In the genomic region with DNA sequence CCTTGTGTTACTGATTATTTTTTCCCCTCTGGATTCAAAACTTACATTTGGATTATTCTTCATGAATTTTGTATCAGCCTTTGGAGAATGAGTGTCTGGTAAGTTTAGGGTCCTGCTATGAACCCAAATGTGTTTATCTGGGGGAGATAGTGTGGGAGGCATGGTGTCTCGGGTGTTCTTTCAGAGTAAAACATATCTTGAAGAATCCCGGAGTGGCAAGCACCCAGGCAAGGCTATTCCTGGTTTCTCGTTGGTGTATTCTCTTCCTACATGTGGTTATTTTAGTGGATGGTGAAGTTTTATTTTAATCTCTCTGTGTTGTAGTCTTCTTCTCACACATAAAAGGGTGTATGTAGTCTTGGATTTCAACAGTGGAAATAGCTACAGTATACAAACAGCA, we compare ENCODE assay signal across 27 mouse cellular contexts.
DNase-seq lines count a peak whose midpoint lies in the region; ATAC-seq and TF ChIP-seq lines count a peak whose summit lies in the region.
"Had no signal": no experiment of that assay in that cellular context is flagged by ENCODE, and none has a peak within 500 bp of the region (broad histone marks: within the 10 kb centered on the region; RNA-seq: fewer than 3 reads in every experiment).

No protein-coding gene starts in this region.

- no peaks in the 10 kb centered on the region for H3K9me3 ChIP-seq in midbrain, postnatal 0 days (ENCODE audit: low read length)
- H3K9me3 ChIP-seq: intestine, embryonic 15.5 days; limb, embryonic 13.5 days; liver, embryonic 12.5 days; midbrain, embryonic 12.5 days; neural tube, embryonic 12.5 days had no signal

- H3K36me3 ChIP-seq in midbrain, postnatal 0 days (ENCODE audit: insufficient read depth, low read length) = no peaks in the 10 kb centered on the region
- H3K36me3 ChIP-seq: intestine, embryonic 15.5 days; limb, embryonic 13.5 days; liver, embryonic 12.5 days; midbrain, embryonic 12.5 days; neural tube, embryonic 12.5 days had no signal

- no peak overlapping the region for H3K4me3 ChIP-seq in left cerebral cortex, adult 2 months
- H3K4me3 ChIP-seq in midbrain, postnatal 0 days (ENCODE audit: low read depth, low read length) = no peak overlapping the region
- H3K4me3 ChIP-seq: intestine, embryonic 15.5 days; layer of hippocampus, adult 2 months; limb, embryonic 13.5 days; liver, embryonic 12.5 days; midbrain, embryonic 12.5 days; neural tube, embryonic 12.5 days had no signal

- H3K9ac ChIP-seq in midbrain, postnatal 0 days (replicated peaks; ENCODE audit: low read length, poor library complexity, severe bottlenecking) = no peak overlapping the region
- H3K9ac ChIP-seq: forebrain, postnatal 0 days; intestine, embryonic 15.5 days; limb, embryonic 13.5 days; liver, embryonic 12.5 days; midbrain, embryonic 12.5 days; neural tube, embryonic 12.5 days had no signal

- H3K27me3 ChIP-seq in midbrain, postnatal 0 days (ENCODE audit: insufficient read depth, low read length) = no peaks in the 10 kb centered on the region
- H3K27me3 ChIP-seq: intestine, embryonic 15.5 days; limb, embryonic 13.5 days; liver, embryonic 12.5 days; midbrain, embryonic 12.5 days; neural tube, embryonic 12.5 days had no signal

- ATAC-seq in activated CD4-positive, CD25-positive, alpha-beta regulatory T cell, adult 4 months = no peak
- ATAC-seq in midbrain, postnatal 0 days (ENCODE audit: low FRiP score) = no peak
- ATAC-seq: forebrain, postnatal 0 days; hindbrain, embryonic 16.5 days; intestine, embryonic 15.5 days; liver, embryonic 12.5 days had no signal

- intact Hi-C loops in left cerebral cortex, postnatal 4 days (cut with DNase I) = no loop called here
- intact Hi-C loops in left cerebral cortex, adult 2 months (cut with DNase I) = loop anchor here (2.0 to 5.0 kb wide), 3 partner anchors 154 to 582 kb away; no protein-coding TSS in a partner anchor

- TF ChIP-seq CTCF in left cerebral cortex, adult 2 months (IDR thresholded peaks at IDR 0.05) = no peak
- TF ChIP-seq CTCF in midbrain, postnatal 0 days (IDR thresholded peaks at IDR 0.05) = no peak

- H3K4me2 ChIP-seq in midbrain, postnatal 0 days (ENCODE audit: low read depth, low read length, poor library complexity, severe bottlenecking) = no peak overlapping the region
- H3K4me2 ChIP-seq: heart, embryonic 11.5 days; intestine, embryonic 15.5 days; limb, embryonic 13.5 days; liver, embryonic 12.5 days; midbrain, embryonic 12.5 days; neural tube, embryonic 12.5 days had no signal

- peak overlapping the region; percentile 64 for H3K27ac ChIP-seq in left cerebral cortex, adult 2 months
- H3K27ac ChIP-seq in midbrain, postnatal 0 days (ENCODE audit: low read depth, low read length) = no peak overlapping the region
- H3K27ac ChIP-seq: intestine, embryonic 15.5 days; layer of hippocampus, adult 2 months; limb, embryonic 13.5 days; liver, embryonic 12.5 days; midbrain, embryonic 12.5 days; neural tube, embryonic 12.5 days had no signal

- WGBS in midbrain, postnatal 0 days = 91% methylated on average over 3 of the region's 3 CpGs

- H3K4me1 ChIP-seq in midbrain, postnatal 0 days (ENCODE audit: insufficient read depth, low read length) = no peaks in the 10 kb centered on the region
- H3K4me1 ChIP-seq: intestine, embryonic 15.5 days; limb, embryonic 13.5 days; liver, embryonic 12.5 days; midbrain, embryonic 12.5 days; neural tube, embryonic 12.5 days had no signal

- DNase-seq in left cerebral cortex, adult 11 months (ENCODE audit: low spot score) = peak; percentile 51
- DNase-seq in left cerebral cortex, postnatal 4 days = no peak
- DNase-seq in left cerebral cortex, adult 2 months (ENCODE audit: extremely low spot score in 1 of 2, low spot score in 2 of 2) = peak; percentile 16 to 39
- DNase-seq in right cerebral cortex, postnatal 10 days (ENCODE audit: low spot score in 2 of 2) = peak; percentile 60 to 78
- no peak for DNase-seq in cerebellum, adult 9-11 months
- DNase-seq in midbrain, postnatal 0 days (ENCODE audit: low spot score) = no peak
- DNase-seq: adrenal gland, postnatal 14 days; cerebellum, adult 9-10 months; forebrain, postnatal 0 days; gastrocnemius, postnatal 14 days; heart, adult 11 months; kidney, adult 8-10 months; kidney, postnatal 25 days; layer of hippocampus, postnatal 36 days; lung, adult 18-20 months; lung, postnatal 10 days; retina, postnatal 1 day; thymus, postnatal 36 days had no signal

Comparison
In these comparisons a context has a peak if more than half of its experiments do, and no peak if none do; other contexts are left out.
1. DNase-seq: peak in left cerebral cortex, adult 11 months (single experiment), left cerebral cortex, adult 2 months (2 of 2) and right cerebral cortex, postnatal 10 days (2 of 2); none in left cerebral cortex, postnatal 4 days (single experiment), cerebellum, adult 9-11 months (single experiment) and midbrain, postnatal 0 days (single experiment).